Mouse (Mus musculus) midbrain, embryonic 16.5 days (tissue): ENCODE results near the gene Majin. TPM values are rescaled to one million over a fixed set of nuclear protein-coding genes. Genes with fewer than 3 reads are reported as not detected.

Experiments used
- ATAC-seq: fragments of 200-750 bp; cut with Nextera tagmentation; 2 replicates; pipeline ENCODE4 v1.8.0; 2017; ENCODE audit warnings: moderate TSS enrichment
- H3K27ac ChIP-seq: fragments of 300-500 bp; sonication (generic); 2 replicates; pipeline ENCODE4 v1.5.1; 2014; ENCODE audit warnings: mild to moderate bottlenecking, low read length, mixed read lengths
- H3K27me3 ChIP-seq: fragments of 300-500 bp; sonication (generic); 2 replicates; pipeline ENCODE4 v1.6.1; 2014; ENCODE audit warnings: low read depth, low read length, mixed read lengths; ENCODE audit not compliant: control insufficient read depth, insufficient read depth
- H3K36me3 ChIP-seq: fragments of 300-500 bp; sonication (generic); 2 replicates; pipeline ENCODE4 v1.6.1; 2014; ENCODE audit warnings: mild to moderate bottlenecking, low read length, moderate library complexity, mixed read lengths; ENCODE audit not compliant: control insufficient read depth, insufficient read depth
- H3K4me1 ChIP-seq: fragments of 300-500 bp; sonication (generic); 2 replicates; pipeline ENCODE4 v1.6.1; 2014; ENCODE audit warnings: mild to moderate bottlenecking, low read length, mixed read lengths; ENCODE audit not compliant: control insufficient read depth, insufficient read depth
- H3K4me2 ChIP-seq: fragments of 300-500 bp; sonication (generic); 2 replicates; pipeline ENCODE4 v1.6.1; 2014; ENCODE audit warnings: mild to moderate bottlenecking, low read length, mixed read lengths
- H3K4me3 ChIP-seq: fragments of 300-500 bp; sonication (generic); 2 replicates; pipeline ENCODE4 v1.5.1; 2014; ENCODE audit warnings: low read depth, mild to moderate bottlenecking, low read length, moderate library complexity, mixed read lengths
- H3K9ac ChIP-seq: fragments of 300-500 bp; sonication (generic); 2 replicates; pipeline ENCODE4 v1.6.1; 2014; ENCODE audit warnings: low read depth, low read length, mixed read lengths
- H3K9me3 ChIP-seq: fragments of 300-500 bp; sonication (generic); replicated peaks from 2 replicates; pipeline ENCODE4 v1.6.1; 2014; ENCODE audit warnings: mild to moderate bottlenecking, low read length, mixed read lengths; ENCODE audit not compliant: control insufficient read depth, poor library complexity, severe bottlenecking
- WGBS: fragments of 180-500 bp; shearing (Covaris S2); extraction: QIAGEN DNeasy Blood & Tissue Kit; methylation state at CpG from one replicate; pipeline ENCODE4 v1.1.7; 2014; 5-methylcytosine and 5-hydroxymethylcytosine counted together
- polyA plus RNA-seq: library from polyadenylated mRNA; unstranded; fragments of >200 nt; fragmentation: Nextera tagmentation; extraction: Ambion mirVana; gene quantifications from 2 replicates; pipeline ENCODE4 v1.2.1, GENCODE M21; 2015

The Majin gene
- polyA plus RNA-seq, 1 experiment from 2014 or later: not detected

DNA sequence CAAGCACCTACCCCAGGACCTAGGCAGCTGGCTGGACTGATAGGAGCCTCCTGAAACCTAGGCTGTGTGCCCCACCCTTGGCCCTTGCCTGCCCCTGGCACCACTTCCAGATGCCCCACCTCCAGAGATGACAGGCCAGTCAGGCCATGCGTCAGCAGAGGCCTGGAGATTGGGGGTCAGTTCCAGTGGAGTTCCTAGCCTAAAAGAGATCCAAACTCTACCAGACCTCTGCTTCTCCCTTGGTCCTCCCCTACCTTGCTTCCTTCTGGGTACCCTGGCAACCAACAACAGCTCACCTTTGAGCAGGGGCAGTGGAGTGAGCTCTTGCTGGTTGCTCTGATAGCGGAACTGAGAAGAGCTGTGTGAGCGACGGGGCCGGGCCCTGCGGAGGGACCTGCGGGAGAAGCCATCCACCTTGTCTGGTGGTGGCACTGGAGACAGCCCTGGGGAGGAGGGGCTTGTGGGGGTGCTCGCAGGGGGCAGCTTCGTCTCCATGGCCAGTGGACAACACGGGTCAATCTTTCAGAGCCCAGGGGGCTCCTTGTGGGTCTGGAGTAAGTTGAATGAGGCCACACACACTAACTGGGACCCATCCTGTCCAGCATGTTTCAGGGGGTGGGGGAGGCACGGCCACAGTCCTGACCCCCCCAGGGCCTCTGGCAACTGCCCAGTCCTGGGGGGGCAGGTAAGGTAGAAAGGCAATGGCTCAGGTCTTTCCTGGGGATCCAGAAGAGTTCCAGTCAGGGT lies 50.3 kb downstream of the Majin start:
- ATAC-seq: no peak
- no peaks in the 10 kb centered on the region for H3K27me3 ChIP-seq
- H3K4me2 ChIP-seq: peak overlapping the region; percentile 68
- H3K27ac ChIP-seq: no peak overlapping the region
- peak overlapping the region; percentile 93 for H3K9ac ChIP-seq
- peak overlapping the region; percentile 91 for H3K4me3 ChIP-seq
- H3K36me3 ChIP-seq: peaks cover 20% of the 10 kb centered on the region
- peaks cover 16% of the 10 kb centered on the region for H3K4me1 ChIP-seq
- no peaks in the 10 kb centered on the region for H3K9me3 ChIP-seq
- WGBS: 67% methylated on average over 11 of the region's 11 CpGs

DNA sequence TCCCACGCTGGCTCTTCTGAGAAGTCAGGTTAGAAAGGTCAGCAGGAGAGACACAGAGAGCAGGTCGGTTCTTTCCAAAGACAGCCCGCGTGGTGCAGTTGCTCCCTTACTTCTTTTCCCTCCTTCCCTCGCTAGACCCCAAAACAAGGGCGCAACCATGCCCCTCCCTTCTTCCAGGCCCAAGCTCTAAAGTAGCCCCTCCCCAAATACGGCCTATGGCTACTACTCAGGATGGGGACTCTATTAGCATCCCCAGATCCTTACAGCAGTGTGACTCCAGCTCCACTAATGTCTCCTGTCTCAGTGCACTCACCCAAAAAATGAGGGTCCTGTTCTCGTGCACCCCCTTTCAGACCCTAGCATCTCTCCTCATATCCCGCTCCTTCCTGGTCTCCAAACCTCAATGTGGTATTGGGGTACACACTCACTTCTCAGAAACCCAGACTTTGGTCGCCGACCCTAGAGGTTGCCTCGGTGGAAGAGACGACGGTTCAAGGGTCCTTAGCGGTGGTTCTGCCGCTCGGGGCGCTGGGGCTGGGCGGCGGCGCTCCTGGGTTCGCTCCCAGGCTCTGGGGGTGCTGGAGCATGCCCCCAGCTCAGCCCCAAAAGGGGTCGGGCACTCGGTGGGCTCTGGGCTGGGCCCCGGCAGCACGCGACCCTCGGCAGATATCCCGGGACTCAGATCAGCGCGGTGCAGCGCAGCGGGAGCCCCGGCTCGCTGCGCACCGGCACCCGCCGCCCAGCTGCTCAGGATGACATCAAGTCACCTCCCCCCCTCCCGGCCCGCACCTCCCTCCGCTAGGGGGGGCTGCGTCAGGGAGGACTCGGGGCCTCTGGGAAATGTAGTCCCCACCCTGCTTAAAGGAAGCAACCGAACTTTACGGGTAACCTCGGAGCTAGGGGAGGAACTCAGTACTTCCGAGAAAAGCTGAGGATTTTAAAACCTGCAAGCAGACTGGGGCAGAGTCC lies 51.2 kb downstream of the Majin start, which contains the start of gene Ppp2r5b:
TSS of gene Ppp2r5b (minus strand) at position 789 of the 969 bp plus-strand sequence.
- peak within 1 kb of the TSS; percentile 68 for H3K4me2 ChIP-seq
- peak within 1 kb of the TSS; percentile 93 for H3K9ac ChIP-seq
- peaks cover 12% of the 10 kb centered on the region for H3K36me3 ChIP-seq
- no peaks in the 10 kb centered on the region for H3K9me3 ChIP-seq
- peak; percentile 94 for ATAC-seq
- peak within 1 kb of the TSS; percentile 91 for H3K4me3 ChIP-seq
- peaks cover 16% of the 10 kb centered on the region for H3K4me1 ChIP-seq
- 1% methylated on average over 46 of the region's 48 CpGs for WGBS
- H3K27ac ChIP-seq: peak within 1 kb of the TSS; percentile 93
- H3K27me3 ChIP-seq: no peaks in the 10 kb centered on the region

- Histone ChIP-seq H3K9me3 (no peaks in the 10 kb centered on the region), H3K36me3 (peaks cover 7% of the 10 kb centered on the region), H3K27me3 (no peaks in the 10 kb centered on the region), H3K27ac (peak overlapping the region; percentile 93), H3K9ac (peak overlapping the region; percentile 93), H3K4me1 (peaks cover 16% of the 10 kb centered on the region), H3K4me2 (peak overlapping the region; percentile 68), H3K4me3 (peak overlapping the region; percentile 91)
- peak; percentile 90 for ATAC-seq
- 0% methylated on average over 9 of the region's 9 CpGs for WGBS
Measured at GRCm38 (mm10) chr19:6236053-6236441, 51.9 kb downstream of the Majin start.

GRCm38 (mm10) chr19:6236842-6237241 lies 52.7 kb downstream of the Majin start:
- Histone ChIP-seq H3K36me3 (peaks cover 7% of the 10 kb centered on the region; the same call in 1 of the 2 replicates), H3K9ac (no peak overlapping the region), H3K4me2 (no peak overlapping the region), H3K27ac (no peak overlapping the region), H3K27me3 (no peaks in the 10 kb centered on the region), H3K4me3 (no peak overlapping the region), H3K9me3 (no peaks in the 10 kb centered on the region), H3K4me1 (peaks cover 16% of the 10 kb centered on the region)
- no peak for ATAC-seq
- 73% methylated on average over 7 of the region's 7 CpGs for WGBS

GRCm38 (mm10) chr19:6238740-6239139 lies 54.6 kb downstream of the Majin start:
- Histone ChIP-seq H3K27ac (no peak overlapping the region), H3K27me3 (no peaks in the 10 kb centered on the region), H3K9ac (no peak overlapping the region), H3K36me3 (no peaks in the 10 kb centered on the region), H3K4me3 (no peak overlapping the region), H3K4me2 (no peak overlapping the region), H3K9me3 (no peaks in the 10 kb centered on the region), H3K4me1 (peaks cover 29% of the 10 kb centered on the region)
- no peak for ATAC-seq

GRCm38 (mm10) chr19:6240136-6240535 lies 55.9 kb downstream of the Majin start:
- no peak overlapping the region for H3K9ac ChIP-seq
- 73% methylated on average over 1 of the region's 1 CpGs for WGBS
- no peaks in the 10 kb centered on the region for H3K27me3 ChIP-seq

GRCm38 (mm10) chr19:6240725-6241124 lies 56.5 kb downstream of the Majin start:
- Histone ChIP-seq H3K36me3 (no peaks in the 10 kb centered on the region; the same call in 1 of the 2 replicates), H3K4me1 (peaks cover 17% of the 10 kb centered on the region), H3K27me3 (no peaks in the 10 kb centered on the region), H3K9me3 (no peaks in the 10 kb centered on the region), H3K4me3 (no peak overlapping the region), H3K27ac (no peak overlapping the region), H3K9ac (no peak overlapping the region), H3K4me2 (peak overlapping the region; percentile 21; the same call in 1 of the 2 replicates)
- ATAC-seq: no peak
- 34% methylated on average over 5 of the region's 5 CpGs for WGBS

More at GRCm38 (mm10) chr19:6240136-6240535, 55.9 kb downstream of the Majin start:
- H3K36me3 ChIP-seq: no peaks in the 10 kb centered on the region
- no peaks in the 10 kb centered on the region for H3K9me3 ChIP-seq
- no peak overlapping the region for H3K27ac ChIP-seq
- no peak overlapping the region for H3K4me2 ChIP-seq
- no peak overlapping the region for H3K4me3 ChIP-seq
- no peak for ATAC-seq
- peaks cover 17% of the 10 kb centered on the region for H3K4me1 ChIP-seq

DNA sequence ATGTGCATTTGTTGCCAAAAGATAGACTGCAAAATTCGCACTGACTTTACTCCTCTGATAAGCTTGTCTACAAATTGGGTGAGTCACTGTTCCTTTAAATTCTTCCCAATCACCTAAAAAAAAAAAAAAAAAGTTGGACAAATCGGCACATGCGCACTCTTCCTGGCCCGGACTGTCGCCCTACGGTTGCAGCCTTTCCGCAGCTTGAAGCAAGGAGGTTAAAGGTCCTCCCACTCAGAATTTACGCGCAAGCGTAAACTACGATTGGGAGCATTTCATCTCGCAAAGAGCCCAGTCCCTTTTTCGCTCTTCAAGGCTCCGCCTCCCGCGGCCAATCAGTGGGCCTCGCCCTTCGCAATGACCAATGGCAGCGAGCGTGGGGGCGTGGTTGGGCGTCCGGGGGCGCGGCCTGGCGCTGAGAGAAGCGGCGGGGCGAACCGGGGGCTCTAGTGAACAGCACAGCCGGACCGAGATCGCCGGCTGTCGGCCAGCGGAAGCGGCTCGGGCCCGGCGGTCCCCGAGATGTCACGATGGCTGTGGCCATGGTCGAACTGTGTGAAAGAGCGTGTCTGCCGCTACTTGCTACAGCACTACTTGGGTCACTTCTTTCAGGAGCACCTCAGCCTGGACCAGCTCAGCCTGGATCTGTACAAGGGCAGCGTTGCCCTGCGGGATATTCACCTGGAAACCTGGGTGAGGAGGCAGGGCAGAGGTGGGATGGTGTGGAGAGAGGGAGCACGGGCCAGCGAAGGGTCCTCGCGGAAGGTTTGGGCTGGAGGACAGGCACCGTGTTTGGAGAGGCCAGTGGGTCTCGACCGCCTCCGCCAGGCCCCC lies 57.3 kb downstream of the Majin start, which contains the start of gene Atg2a:
TSS of gene Atg2a (plus strand) at position 395 of the 834 bp plus-strand sequence.
- peaks cover 4% of the 10 kb centered on the region for H3K36me3 ChIP-seq
- H3K4me3 ChIP-seq: peak within 1 kb of the TSS; percentile 89
- H3K4me1 ChIP-seq: peaks cover 14% of the 10 kb centered on the region
- H3K27ac ChIP-seq: peak within 1 kb of the TSS; percentile 76
- ATAC-seq: peak; percentile 94
- peak within 1 kb of the TSS; percentile 98 for H3K4me2 ChIP-seq
- peak within 1 kb of the TSS; percentile 95 for H3K9ac ChIP-seq
- under 1% methylated on average over 55 of the region's 55 CpGs for WGBS
- no peaks in the 10 kb centered on the region for H3K9me3 ChIP-seq
- no peaks in the 10 kb centered on the region for H3K27me3 ChIP-seq
